Mouse (Mus musculus) retina, postnatal 7 days (tissue): ENCODE results near the gene Slc43a3.

Source experiments
- DNase-seq: peaks from one replicate; pipeline ENCODE4 v3.0.0-alpha.2; 2012; ENCODE audit warnings: low read depth, low spot score

The Slc43a3 gene

DNA sequence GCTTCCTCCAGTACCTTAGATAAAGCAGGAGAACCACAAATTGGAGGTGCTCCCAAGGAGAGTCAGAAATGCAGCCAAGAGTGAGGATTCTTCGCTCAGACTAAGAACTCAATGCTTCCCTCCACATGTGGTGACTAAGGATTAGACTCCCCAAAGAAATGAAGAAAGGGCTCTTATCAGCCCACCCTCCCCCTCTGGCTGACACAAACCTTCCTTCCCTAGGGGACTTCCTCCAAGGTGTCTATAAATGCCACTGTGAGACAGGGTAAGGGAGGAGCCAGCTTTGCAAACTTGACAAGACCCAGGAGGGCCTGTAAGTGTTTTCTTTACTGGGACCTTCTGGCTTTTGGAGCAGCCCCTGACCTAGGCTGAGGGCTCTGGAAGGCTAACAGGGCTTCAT is 43.8 kb downstream of the Slc43a3 start, which contains the start of gene Prg2:
TSS of gene Prg2 (plus strand) at position 274 of the 400 bp plus-strand sequence.
- no peak for DNase-seq

DNA sequence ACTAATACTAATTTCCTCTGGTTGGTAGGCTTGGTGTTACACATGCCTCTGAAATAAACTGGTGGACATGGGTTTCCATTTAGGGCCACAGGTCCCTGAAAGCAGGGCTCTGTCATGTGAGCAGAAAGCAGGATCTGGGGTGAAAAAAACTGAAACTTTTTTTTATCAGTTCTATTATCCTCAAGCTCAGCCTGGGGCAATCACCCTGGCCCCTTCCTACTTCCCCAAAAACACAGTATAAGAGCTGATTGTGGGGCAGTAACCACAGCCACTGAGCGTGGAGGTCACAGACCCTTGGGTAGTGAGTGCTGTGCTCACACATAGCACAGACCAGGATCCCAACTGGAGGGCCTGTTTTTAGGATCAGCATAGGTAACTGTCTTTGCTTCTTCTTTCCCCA is 51.6 kb downstream of the Slc43a3 start, which contains the start of gene Prg3:
TSS of gene Prg3 (plus strand) at position 286 of the 400 bp plus-strand sequence.
- DNase-seq: no peak

DNA sequence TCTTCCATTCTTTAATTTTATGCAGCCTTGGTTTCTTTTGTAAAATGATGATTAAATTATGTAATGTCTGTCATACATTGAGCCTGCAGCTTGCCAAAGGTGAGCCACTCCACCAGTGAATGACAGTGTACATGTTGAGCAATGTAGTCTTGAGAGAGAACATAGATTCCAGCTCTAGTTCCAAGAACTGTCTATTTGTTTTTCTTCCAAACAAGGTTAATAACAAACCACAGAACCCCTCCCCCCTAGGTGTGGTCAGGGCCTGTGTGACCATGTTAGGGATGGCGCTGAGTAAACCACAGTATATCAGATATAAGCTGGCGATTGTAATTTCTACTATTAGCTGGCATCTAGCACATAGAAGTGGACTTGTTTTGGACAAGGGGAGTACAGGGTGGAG is 60.0 kb downstream of the Slc43a3 start:
- no peak for DNase-seq

DNA sequence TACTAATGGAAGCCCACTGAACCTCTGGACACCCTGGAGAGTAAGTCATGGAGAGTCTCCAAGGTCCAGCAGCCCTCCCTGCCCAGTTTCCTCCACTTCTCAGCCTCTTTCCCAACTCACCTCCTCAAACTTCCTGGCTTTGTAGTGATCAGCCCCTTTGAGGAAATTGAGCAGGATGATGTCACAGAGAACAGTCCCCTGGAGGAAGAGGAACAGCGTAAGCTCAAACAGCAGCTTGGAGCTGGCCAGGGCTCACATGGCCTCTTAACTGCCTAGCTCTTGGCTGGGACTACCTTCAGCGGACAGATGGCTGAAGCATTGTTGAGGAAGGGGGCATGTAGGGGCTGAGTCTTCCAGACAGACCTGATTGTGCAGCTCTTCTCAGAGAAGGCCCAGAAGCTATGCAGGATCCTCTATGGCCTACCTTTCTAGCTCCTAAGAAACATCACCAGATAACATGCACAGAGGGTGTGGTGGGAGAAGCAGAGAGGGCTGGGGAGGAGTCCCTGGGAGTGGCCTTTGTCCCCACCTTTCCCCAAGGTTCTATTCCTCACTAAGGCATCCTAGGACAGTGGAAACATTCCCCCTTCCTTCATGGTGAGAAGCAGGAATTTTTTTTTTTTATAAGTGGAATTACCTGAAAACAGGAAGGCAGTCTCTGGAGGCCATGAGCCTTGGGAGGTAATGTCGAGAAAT is 63.3 kb downstream of the Slc43a3 start:
- no peak for DNase-seq

DNA sequence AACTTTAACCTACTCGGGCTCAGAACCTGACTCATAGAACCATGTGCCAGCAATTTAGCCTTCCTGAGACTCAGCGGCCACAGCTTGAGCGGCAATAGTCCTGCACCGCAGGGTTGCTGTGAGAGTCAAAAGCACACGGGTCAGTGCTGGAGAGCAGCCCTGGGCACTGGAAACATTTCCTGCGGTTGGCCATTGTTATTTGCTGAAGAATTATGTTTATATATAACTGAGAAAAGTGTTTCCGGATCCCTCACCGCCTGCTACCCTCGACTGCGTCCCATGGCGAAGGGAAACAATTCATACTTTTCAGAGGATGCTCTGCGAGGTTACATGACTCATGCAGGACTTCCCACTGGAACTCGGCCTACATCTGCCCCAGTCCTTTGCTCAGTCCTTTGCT is 65.1 kb downstream of the Slc43a3 start:
- no peak for DNase-seq

DNA sequence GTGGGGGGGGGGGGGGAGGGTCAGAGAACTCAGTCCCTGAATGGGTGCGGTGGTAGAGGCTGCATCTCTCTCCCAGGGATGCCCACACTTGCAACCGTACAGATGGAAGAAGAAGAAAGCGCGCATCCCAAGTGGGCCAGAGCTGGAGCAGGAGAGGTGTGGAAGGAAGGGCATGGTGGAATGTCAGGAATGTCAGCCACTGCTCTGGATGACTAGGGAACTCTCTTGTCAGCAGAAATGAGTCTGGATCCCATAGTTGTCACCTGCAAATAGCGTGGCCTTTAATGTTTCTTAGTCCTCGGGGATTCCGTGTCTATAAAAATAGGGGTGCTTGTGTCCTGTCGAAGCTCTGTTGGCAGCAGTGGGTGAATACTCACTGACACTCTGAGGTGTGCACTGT is 66.2 kb downstream of the Slc43a3 start:
- no peak for DNase-seq

DNA sequence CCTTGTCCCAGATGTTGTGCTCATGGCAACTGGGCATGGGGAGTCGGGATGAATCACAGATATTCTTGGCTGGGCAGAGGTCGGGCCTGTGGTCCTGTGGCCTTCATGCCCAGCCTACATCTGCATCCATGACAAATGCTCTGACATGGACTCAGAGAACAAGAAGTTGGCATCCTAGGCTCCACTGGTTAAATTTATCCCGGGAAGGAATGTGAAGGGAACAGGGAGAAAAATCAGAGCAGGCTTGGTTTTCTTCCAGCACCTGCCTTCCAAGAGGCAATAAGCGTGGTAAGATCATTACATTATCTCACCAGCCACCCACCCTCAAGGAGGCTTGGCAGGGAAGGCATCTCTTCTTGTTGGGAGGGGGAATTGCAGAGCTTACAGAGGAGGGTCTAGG is 68.0 kb downstream of the Slc43a3 start:
- no peak for DNase-seq

DNA sequence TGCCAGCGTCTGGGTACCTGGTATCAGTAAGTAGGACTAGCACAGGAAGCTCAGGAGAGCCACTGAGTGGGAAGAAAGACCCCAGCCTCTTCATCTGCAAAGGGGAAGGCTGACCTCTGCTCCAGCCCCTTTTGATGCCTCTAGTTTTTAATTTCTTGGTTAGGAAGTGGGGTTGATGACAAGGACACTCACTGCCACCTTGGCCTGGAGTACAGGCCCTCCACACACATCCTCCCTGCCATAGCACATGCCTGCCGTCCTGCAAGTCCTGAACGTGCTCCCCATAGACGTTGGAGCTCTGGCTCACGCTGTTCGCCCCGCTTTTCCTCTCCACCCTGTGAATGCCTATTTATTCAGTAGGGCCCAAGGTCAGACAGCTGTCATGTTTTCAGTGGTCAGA is 70.2 kb downstream of the Slc43a3 start:
- no peak for DNase-seq

DNA sequence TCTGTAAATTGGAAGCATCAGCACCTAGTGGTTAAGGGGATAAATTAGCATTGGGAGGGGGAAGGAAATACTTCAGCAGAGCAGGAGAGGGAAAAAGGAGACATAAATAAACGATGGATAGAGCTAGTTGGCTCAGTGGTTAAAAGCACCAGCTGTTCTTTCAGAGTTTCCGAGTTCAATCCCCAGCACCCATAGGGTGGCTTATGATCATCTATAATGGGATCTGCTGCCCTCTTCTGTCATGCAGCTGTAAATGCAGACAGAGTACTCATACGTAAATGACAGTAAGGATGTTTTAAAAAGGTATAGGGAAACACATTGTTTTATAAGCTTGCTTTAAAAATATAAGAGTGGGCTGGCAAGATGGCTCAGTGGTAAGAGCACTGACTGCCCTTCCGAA is 71.3 kb downstream of the Slc43a3 start:
- no peak for DNase-seq
